ENCODE assay signal across 13 mouse cellular contexts in genomic region chr6:122570695-122571616, GRCm38 (mm10). TPM values are rescaled to one million over a fixed set of nuclear protein-coding genes. Genes with fewer than 3 reads are reported as not detected.
DNase-seq lines count a peak whose midpoint lies in the region; ATAC-seq and TF ChIP-seq lines count a peak whose summit lies in the region.
"Had no signal": no experiment of that assay in that cellular context is flagged by ENCODE, and none has a peak within 500 bp of the region (broad histone marks: within the 10 kb centered on the region; RNA-seq: fewer than 3 reads in every experiment).

No protein-coding gene starts in this region.

- DNase-seq in gastrocnemius, adult 18-20 months (ENCODE audit: low spot score): peak; percentile 6
- DNase-seq in gastrocnemius, postnatal 25 days: no peak
- DNase-seq in A20 (ENCODE audit: low read depth, low spot score): peak; percentile 90
- no peak for DNase-seq in thymus, adult 2 months
- DNase-seq in T-cell, adult 2 months (ENCODE audit: low spot score): no peak
- no peak for DNase-seq in ovary, postnatal 14 days (ENCODE audit: low spot score)
- DNase-seq: kidney, postnatal 36 days had no signal

- H3K27me3 ChIP-seq in thymus, adult 2 months (ENCODE audit: control insufficient read depth, insufficient read depth, low read length): no peaks in the 10 kb centered on the region
- H3K27me3 ChIP-seq: neural tube, embryonic 12.5 days had no signal

- no peak for TF ChIP-seq POLR2A in embryonic fibroblast, embryonic 13.5 days (IDR thresholded peaks at IDR 0.05; ENCODE audit: low read depth, low read length)
- TF ChIP-seq POLR2A in thymus, adult 2 months (IDR thresholded peaks at IDR 0.05; ENCODE audit: control insufficient read depth, extremely low read depth, insufficient read depth, low read length, poor library complexity): no peak

- WGBS in thymus, adult 2 months: 48% methylated on average over 8 of the region's 8 CpGs

- no peak overlapping the region for H3K4me3 ChIP-seq in embryonic fibroblast, embryonic 13.5 days (ENCODE audit: insufficient read depth, low read length)
- H3K4me3 ChIP-seq in thymus, adult 2 months (ENCODE audit: control insufficient read depth, insufficient read depth, low read length): no peak overlapping the region
- H3K4me3 ChIP-seq: embryonic facial prominence, embryonic 10.5 days; neural tube, embryonic 12.5 days had no signal

- TF ChIP-seq CTCF in embryonic fibroblast, embryonic 13.5 days (IDR thresholded peaks at IDR 0.05; ENCODE audit: borderline replicate concordance, insufficient read depth, low read length): no peak
- TF ChIP-seq CTCF in thymus, adult 2 months (IDR thresholded peaks at IDR 0.05; ENCODE audit: borderline replicate concordance, control insufficient read depth, extremely low read depth, insufficient read depth, low read length, poor library complexity): no peak

- peaks cover 5% of the 10 kb centered on the region for H3K4me1 ChIP-seq in embryonic fibroblast, embryonic 13.5 days (ENCODE audit: control insufficient read depth, insufficient read depth, low read length)
- H3K4me1 ChIP-seq in thymus, adult 2 months (replicated peaks; ENCODE audit: control insufficient read depth, insufficient read depth, low read length): no peaks in the 10 kb centered on the region
- H3K4me1 ChIP-seq: embryonic facial prominence, embryonic 10.5 days; neural tube, embryonic 12.5 days had no signal

- peak overlapping the region; percentile 8; the same call in 1 of the 2 replicates for H3K27ac ChIP-seq in embryonic fibroblast, embryonic 13.5 days (ENCODE audit: insufficient read depth, low read length)
- H3K27ac ChIP-seq in thymus, adult 2 months (ENCODE audit: control insufficient read depth, insufficient read depth, low read length): no peak overlapping the region
- H3K27ac ChIP-seq: embryonic facial prominence, embryonic 10.5 days; neural tube, embryonic 12.5 days had no signal

- H3K36me3 ChIP-seq in thymus, adult 2 months (ENCODE audit: control insufficient read depth, insufficient read depth, low read length): no peaks in the 10 kb centered on the region
- H3K36me3 ChIP-seq: embryonic facial prominence, embryonic 10.5 days; neural tube, embryonic 12.5 days had no signal

- peak; percentile 80 for ATAC-seq in megakaryocyte, adult 5-6 weeks (ENCODE audit: poor library complexity, severe bottlenecking)

RNA-seq across cellular contexts. Expression of gene Aicda, which starts 17.4 kb away (rescaled TPM):
- total RNA-seq in gastrocnemius, adult 18-20 months (2021): not detected
- total RNA-seq in gastrocnemius, postnatal 25 days (2021): not detected
- not detected in 2 replicates for polyA plus RNA-seq in embryonic fibroblast, embryonic 13.5 days (2011; ENCODE audit: insufficient read length, low read depth, missing spikeins)
- 0.07 TPM in 1 of 2 replicates, not detected in the other for total RNA-seq in megakaryocyte, adult 5-6 weeks (2015)
- not detected in 2 replicates for total RNA-seq in megakaryocyte, adult 5-6 weeks (2017)
- 0.28 and 0.42 TPM in 2 replicates for polyA plus RNA-seq in thymus, adult 2 months (2012; rRNA removed)
- total RNA-seq: heart, postnatal 25 days had no signal

RNA-seq across cellular contexts. Expression of gene Apobec1, which starts 31.3 kb away (rescaled TPM):
- total RNA-seq in gastrocnemius, adult 18-20 months (2021): 1 to 10 TPM in 1 of 2 experiments, under 1 TPM in 1; 0.80 to 1.1 TPM
- 1 to 10 TPM; 1.8 to 1.9 TPM for total RNA-seq in gastrocnemius, postnatal 25 days (2021)
- 7.4 and 9.4 TPM in 2 replicates for polyA plus RNA-seq in embryonic fibroblast, embryonic 13.5 days (2011; ENCODE audit: insufficient read length, low read depth, missing spikeins)
- total RNA-seq in megakaryocyte, adult 5-6 weeks (2015): 112 and 151 TPM in 2 replicates
- total RNA-seq in megakaryocyte, adult 5-6 weeks (2017): 78.0 and 87.4 TPM in 2 replicates
- 34.9 and 48.1 TPM in 2 replicates for polyA plus RNA-seq in thymus, adult 2 months (2012; rRNA removed)

RNA-seq across cellular contexts. Expression of gene Gdf3, which starts 38.9 kb away (rescaled TPM):
- total RNA-seq in gastrocnemius, adult 18-20 months (2021): not detected
- total RNA-seq in gastrocnemius, postnatal 25 days (2021): not detected
- not detected in 2 replicates for polyA plus RNA-seq in embryonic fibroblast, embryonic 13.5 days (2011; ENCODE audit: insufficient read length, low read depth, missing spikeins)
- 0.62 and 1.7 TPM in 2 replicates for total RNA-seq in megakaryocyte, adult 5-6 weeks (2015)
- total RNA-seq in megakaryocyte, adult 5-6 weeks (2017): 0.40 TPM in 1 of 2 replicates, not detected in the other
- polyA plus RNA-seq in thymus, adult 2 months (2012; rRNA removed): 0.43 and 0.53 TPM in 2 replicates
- total RNA-seq: heart, postnatal 25 days had no signal
- polyA plus RNA-seq: brain, embryonic 14.5 days; neural tube, embryonic 12.5 days had no signal

RNA-seq across cellular contexts. Expression of gene Dppa3, which starts 55.3 kb away (rescaled TPM):
- not detected for total RNA-seq in gastrocnemius, adult 18-20 months (2021)
- total RNA-seq in gastrocnemius, postnatal 25 days (2021): not detected
- polyA plus RNA-seq in embryonic fibroblast, embryonic 13.5 days (2011; ENCODE audit: insufficient read length, low read depth, missing spikeins): not detected in 2 replicates
- total RNA-seq in megakaryocyte, adult 5-6 weeks (2015): not detected in 2 replicates
- not detected in 2 replicates for total RNA-seq in megakaryocyte, adult 5-6 weeks (2017)
- 0.26 TPM in 1 of 2 replicates, not detected in the other for polyA plus RNA-seq in thymus, adult 2 months (2012; rRNA removed)
- total RNA-seq: heart, postnatal 25 days had no signal
- polyA plus RNA-seq: brain, embryonic 14.5 days; embryonic facial prominence, embryonic 10.5 days; neural tube, embryonic 12.5 days had no signal

Comparison
In these comparisons a context has a peak if more than half of its experiments do, and no peak if none do; other contexts are left out.
1. DNase-seq: peak in gastrocnemius, adult 18-20 months (single experiment) and A20 (single experiment); none in gastrocnemius, postnatal 25 days (single experiment), thymus, adult 2 months (single experiment), T-cell, adult 2 months (single experiment) and ovary, postnatal 14 days (single experiment).
2. RNA of gene Apobec1, which starts 31.3 kb away (total RNA-seq): 78.0 to 151 TPM in megakaryocyte, adult 5-6 weeks; 1.8 to 1.9 TPM in gastrocnemius, postnatal 25 days and 0.80 to 1.1 TPM in gastrocnemius, adult 18-20 months; every median in the first group is over 10 times any median in the second.